In genomic region chr10:103367371-103368295, GRCm38 (mm10) we compare ENCODE assay signal across 8 mouse cellular contexts. TPM values are rescaled to one million over a fixed set of nuclear protein-coding genes. Genes with fewer than 3 reads are reported as not detected.
A peak's percentile ranks its signal among the peaks of the same experiment; 100 is the strongest.
DNase-seq lines count a peak whose midpoint lies in the region; ATAC-seq lines count a peak whose summit lies in the region.

Gene Slc6a15 (plus strand): TSS chr10:103367783.

- DNase-seq in urinary bladder, postnatal 14 days (ENCODE audit: low spot score) = peak; percentile 4
- DNase-seq in urinary bladder, postnatal 25 days (ENCODE audit: low spot score) = no peak
- DNase-seq in embryo, embryonic 11.5 days (ENCODE audit: low read depth, low spot score) = peak; percentile 11
- DNase-seq in layer of hippocampus, postnatal 10 days (ENCODE audit: low spot score in 2 of 2) = peak; percentile 60 to 65
- DNase-seq in lung, postnatal 36 days = peak; percentile 9
- peak; percentile 72 to 80 for DNase-seq in right cerebral cortex, postnatal 10 days (ENCODE audit: low spot score in 2 of 2)
- no peak for DNase-seq in thymus, postnatal 36 days

- ATAC-seq in hematopoietic stem cell, adult 5-6 weeks (replicated peaks in 1 of 2; ENCODE audit: insufficient read depth in 1 of 2, low FRiP score in 2 of 2, low TSS enrichment in 1 of 2, low read depth in 1 of 2, poor library complexity in 2 of 2, severe bottlenecking in 2 of 2) = peak; percentile 30 to 46

RNA-seq across cellular contexts. Expression of gene Slc6a15, which starts in this region (rescaled TPM):
- 8.2 and 16.2 TPM in 2 replicates for total RNA-seq in hematopoietic stem cell, adult 5-6 weeks (2017)
- total RNA-seq in layer of hippocampus, postnatal 10 days (2021) = 100 to 1,000 TPM; 133 to 142 TPM

Comparison
In these comparisons a context has a peak if more than half of its experiments do, and no peak if none do; other contexts are left out.
1. DNase-seq: peak in urinary bladder, postnatal 14 days (single experiment), embryo, embryonic 11.5 days (single experiment), layer of hippocampus, postnatal 10 days (2 of 2), lung, postnatal 36 days (single experiment) and right cerebral cortex, postnatal 10 days (2 of 2); none in urinary bladder, postnatal 25 days (single experiment) and thymus, postnatal 36 days (0 of 2).